Mouse (Mus musculus) thymus, adult 2 months (tissue): ENCODE results near the gene Arl2bp. TPM values are rescaled to one million over a fixed set of nuclear protein-coding genes. Genes with fewer than 3 reads are reported as not detected.

ENCODE experiments used
- DNase-seq: peaks from one replicate; pipeline ENCODE4 v3.0.0; 2021
- H3K27ac ChIP-seq: fragments of 200-500 bp; 2 replicates; pipeline ENCODE4 v1.5.1; 2012; ENCODE audit warnings: low read length, control low read depth; ENCODE audit not compliant: control insufficient read depth, insufficient read depth
- H3K27me3 ChIP-seq: fragments of 200-500 bp; 2 replicates; pipeline ENCODE4 v1.6.1; 2012; ENCODE audit warnings: mild to moderate bottlenecking, low read length, moderate library complexity, mixed read lengths; ENCODE audit not compliant: control insufficient read depth, insufficient read depth
- H3K36me3 ChIP-seq: fragments of 200-500 bp; 2 replicates; pipeline ENCODE4 v1.6.1; 2012; ENCODE audit warnings: mild to moderate bottlenecking, low read length, moderate library complexity; ENCODE audit not compliant: control insufficient read depth, insufficient read depth
- H3K4me1 ChIP-seq: fragments of 200-500 bp; replicated peaks from 2 replicates; pipeline ENCODE4 v1.6.1; 2012; ENCODE audit warnings: low read length; ENCODE audit not compliant: control insufficient read depth, insufficient read depth
- H3K4me3 ChIP-seq: fragments of 200-500 bp; 2 replicates; pipeline ENCODE4 v1.5.1; 2012; ENCODE audit warnings: mild to moderate bottlenecking, low read length, control low read depth, moderate library complexity; ENCODE audit not compliant: control insufficient read depth, insufficient read depth
- CTCF ChIP-seq: fragments of 200-500 bp; IDR thresholded peaks from 2 replicates; pipeline ENCODE4 v1.5.1; 2012; ENCODE audit warnings: mild to moderate bottlenecking, control low read depth, low read length, moderate library complexity, borderline replicate concordance; ENCODE audit not compliant: control insufficient read depth, poor library complexity, insufficient read depth; ENCODE audit errors: extremely low read depth
- POLR2A ChIP-seq: fragments of 200-500 bp; IDR thresholded peaks from 2 replicates; pipeline ENCODE4 v1.6.1; 2012; ENCODE audit warnings: mild to moderate bottlenecking, low read length, control low read depth, moderate library complexity; ENCODE audit not compliant: control insufficient read depth, poor library complexity, insufficient read depth; ENCODE audit errors: extremely low read depth
- WGBS: fragments of 180-500 bp; shearing (Covaris S2); methylation state at CpG from one replicate; pipeline ENCODE4 v1.1.7; 2018; 5-methylcytosine and 5-hydroxymethylcytosine counted together
- polyA plus RNA-seq: library from polyadenylated mRNA; depleted of rRNA; stranded (reverse); fragments of >200 nt; gene quantifications from 2 replicates; pipeline ENCODE4 v1.2.3, GENCODE M21; 2012; rRNA removed

The Arl2bp gene
- polyA plus RNA-seq, result 76.7 and 78.9 TPM in 2 replicates

DNA sequence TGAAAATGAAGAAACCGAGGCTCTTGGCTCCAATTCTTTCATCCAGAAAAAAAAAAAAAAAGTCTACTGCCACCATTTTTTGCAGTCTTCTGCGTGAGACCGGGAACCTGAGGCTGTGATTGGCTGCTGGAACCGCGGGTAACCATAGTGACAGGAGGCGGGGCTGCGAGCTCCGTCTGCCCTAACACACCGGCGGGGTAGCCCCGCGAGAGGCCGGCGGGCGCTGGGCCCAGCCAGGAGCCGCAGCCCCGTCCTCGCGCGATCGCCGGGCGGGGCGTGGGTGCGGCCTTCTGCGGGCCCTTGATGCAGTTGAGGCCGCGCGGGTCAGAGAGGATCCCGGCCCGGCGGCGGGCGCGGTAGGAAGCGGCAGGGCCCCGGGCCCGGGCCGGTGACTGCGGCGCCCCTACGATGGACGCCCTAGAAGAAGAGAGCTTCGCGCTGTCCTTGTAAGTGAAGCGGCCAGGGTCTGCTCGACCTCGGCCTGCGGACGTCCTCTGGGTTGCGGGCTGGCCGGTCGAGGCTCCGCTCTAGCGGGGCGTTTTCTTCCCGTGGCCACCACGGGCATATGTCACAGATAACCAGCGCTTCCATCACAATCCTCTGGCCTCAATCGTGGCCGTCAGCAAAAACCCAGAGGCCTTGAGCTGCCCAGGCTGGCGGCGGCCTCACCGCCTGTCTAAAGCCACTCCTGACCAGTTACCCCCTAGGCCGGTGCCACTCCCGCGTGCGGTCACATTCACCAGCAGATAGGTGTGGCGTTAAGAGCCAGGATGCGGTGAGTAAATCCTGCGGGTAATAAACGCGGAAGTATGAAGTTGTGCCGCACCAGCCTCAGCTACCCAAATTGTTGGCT, at the start of gene Arl2bp:
Gene Arl2bp, plus strand, starts transcription at position 145 of the 853 bp plus-strand sequence.
- 1% methylated on average over 74 of the region's 74 CpGs for WGBS
- TF ChIP-seq CTCF, result no peak
- TF ChIP-seq POLR2A, result peak; percentile 76; the same call in 1 of the 2 replicates
- peaks cover 11% of the 10 kb centered on the region for H3K36me3 ChIP-seq
- no peaks in the 10 kb centered on the region for H3K27me3 ChIP-seq
- DNase-seq, result peak; percentile 94
- H3K4me3 ChIP-seq, result peak within 1 kb of the TSS; percentile 92
- no peaks in the 10 kb centered on the region for H3K4me1 ChIP-seq
- H3K27ac ChIP-seq, result no peak within 1 kb of the TSS

DNA sequence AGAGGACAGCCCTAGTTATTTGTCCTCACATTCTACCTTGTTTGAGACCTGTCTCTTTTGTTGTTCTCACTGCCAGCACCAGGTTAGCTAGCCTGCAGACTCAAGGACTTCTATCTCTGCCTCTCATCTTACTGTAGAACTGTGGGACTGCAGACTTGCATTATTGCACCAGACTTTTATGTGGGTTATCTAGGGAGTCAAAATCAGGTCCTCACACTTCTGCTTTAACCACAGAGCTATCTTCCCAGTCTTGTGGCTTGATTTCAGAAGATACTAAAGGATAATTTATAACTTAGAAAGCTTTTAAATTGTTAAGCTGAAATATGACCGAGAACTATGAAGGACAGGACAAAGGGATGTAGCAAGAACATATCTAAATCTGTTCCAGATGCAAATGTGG, 41.5 kb upstream of the Arl2bp start:
- WGBS, result 46% methylated on average over 1 of the region's 1 CpGs
- no peak for DNase-seq
- Histone ChIP-seq H3K4me1 (no peaks in the 10 kb centered on the region), H3K4me3 (no peak overlapping the region), H3K36me3 (peaks cover 7% of the 10 kb centered on the region; the same call in 1 of the 2 replicates), H3K27me3 (no peaks in the 10 kb centered on the region), H3K27ac (no peak overlapping the region)
- TF ChIP-seq POLR2A (no peak), CTCF (no peak)

DNA sequence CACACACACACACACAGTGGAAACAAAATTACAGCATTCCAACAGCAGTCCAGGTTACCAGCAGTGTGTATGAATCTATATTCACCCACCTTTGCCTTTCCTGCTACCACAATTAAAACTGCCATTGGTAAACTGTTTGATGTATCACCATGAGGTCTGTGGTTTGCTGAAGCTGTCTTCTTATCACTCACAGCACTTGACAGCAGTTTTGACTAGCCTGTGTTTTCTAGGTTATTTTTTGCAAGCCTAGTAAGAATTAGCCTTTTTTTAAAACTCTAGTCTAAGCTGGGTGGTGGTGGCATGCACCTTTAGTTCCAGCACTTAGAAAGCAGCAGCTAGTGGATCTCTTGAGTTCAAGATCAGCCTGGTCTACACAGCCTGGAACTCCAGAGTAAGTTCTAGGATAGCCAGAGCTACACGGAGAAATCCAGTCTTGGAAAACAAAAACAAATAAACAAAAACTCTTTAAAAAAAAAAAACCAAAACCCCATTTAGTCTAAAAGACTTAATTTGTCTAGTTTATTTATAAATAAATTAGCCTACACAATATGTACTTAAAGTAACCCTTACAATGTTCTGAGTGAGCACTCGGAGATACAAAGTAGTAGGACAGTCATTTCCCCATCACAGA, 32.7 kb upstream of the Arl2bp start:
- Histone ChIP-seq H3K36me3 (peaks cover 35% of the 10 kb centered on the region), H3K4me1 (peaks cover 2% of the 10 kb centered on the region), H3K4me3 (no peak overlapping the region), H3K27me3 (no peaks in the 10 kb centered on the region), H3K27ac (peak overlapping the region; percentile 43; the same call in 1 of the 2 replicates)
- TF ChIP-seq POLR2A (no peak), CTCF (no peak)
- WGBS, result 36% methylated on average over 2 of the region's 2 CpGs
- DNase-seq, result no peak

DNA sequence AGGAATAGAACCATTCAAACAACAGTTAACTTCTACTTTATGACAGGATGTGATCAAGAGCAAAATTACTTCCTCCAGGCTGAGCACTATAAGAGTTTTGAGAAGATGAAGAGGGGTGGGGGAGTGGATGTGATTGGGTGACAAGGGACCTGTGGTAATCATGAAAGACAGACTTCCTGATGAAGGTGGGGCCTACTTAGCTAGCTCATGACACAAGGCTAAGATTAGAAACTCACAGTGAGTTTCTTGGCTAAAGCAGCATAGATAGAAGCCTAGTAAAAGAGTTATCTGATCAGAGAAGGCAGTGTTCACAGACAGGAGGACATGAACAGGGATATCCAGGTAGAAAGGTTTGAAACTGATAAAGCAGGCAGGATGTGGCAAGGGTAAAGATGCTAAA, 32.2 kb upstream of the Arl2bp start:
- no peak for TF ChIP-seq CTCF
- TF ChIP-seq POLR2A, result no peak
- no peak overlapping the region for H3K4me3 ChIP-seq
- peak overlapping the region; percentile 83 for H3K27ac ChIP-seq

DNA sequence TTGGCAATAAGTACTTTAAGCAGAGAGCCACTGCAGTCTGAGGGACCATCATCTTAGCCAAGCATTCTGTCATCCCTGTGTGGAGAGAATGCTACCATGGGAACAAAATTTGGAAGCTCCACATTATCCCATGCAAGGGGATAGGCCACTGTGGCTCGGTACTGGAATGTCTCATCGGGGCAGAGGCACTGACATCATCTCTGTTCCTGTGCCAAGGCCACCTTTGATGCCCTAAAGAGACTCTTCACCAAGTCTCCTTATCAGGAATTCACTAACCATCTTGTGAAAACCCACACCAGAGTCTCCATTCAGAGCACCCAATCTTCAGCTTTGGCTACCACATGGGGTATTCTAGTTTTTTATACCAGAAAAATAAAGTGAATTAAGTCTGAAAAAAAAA, 25.2 kb upstream of the Arl2bp start:
- 94% methylated on average over 2 of the region's 2 CpGs for WGBS
- no peak for DNase-seq
- no peaks in the 10 kb centered on the region for H3K27me3 ChIP-seq
- no peak overlapping the region for H3K27ac ChIP-seq
- no peaks in the 10 kb centered on the region for H3K4me1 ChIP-seq
- H3K4me3 ChIP-seq, result no peak overlapping the region
- H3K36me3 ChIP-seq, result peaks cover 67% of the 10 kb centered on the region
- TF ChIP-seq POLR2A, result no peak
- TF ChIP-seq CTCF, result no peak

More for the DNA sequence above, 32.2 kb upstream of the Arl2bp start:
- Histone ChIP-seq H3K36me3 (peaks cover 40% of the 10 kb centered on the region), H3K27me3 (no peaks in the 10 kb centered on the region), H3K4me1 (peaks cover 2% of the 10 kb centered on the region)
- peak; percentile 54 for DNase-seq

DNA sequence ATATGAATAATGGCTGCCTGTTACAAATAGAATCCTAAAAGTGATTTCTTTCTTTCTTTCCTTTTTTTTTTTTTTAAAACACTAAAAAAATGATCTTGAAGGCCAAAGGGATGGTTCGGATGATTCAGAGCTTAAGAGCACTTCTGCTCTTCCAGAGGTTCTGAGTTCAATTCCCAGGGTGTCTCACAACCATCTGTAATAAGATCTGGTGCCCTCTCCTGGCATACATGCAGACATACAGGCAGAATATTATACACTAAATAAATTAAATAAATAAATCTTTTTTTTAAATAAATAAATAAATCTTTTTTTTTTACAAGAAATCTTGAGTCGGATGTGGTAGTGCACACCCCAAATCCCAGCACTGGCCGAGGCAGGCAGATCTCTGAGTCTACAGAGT, 24.5 kb upstream of the Arl2bp start:
- no peak overlapping the region for H3K4me3 ChIP-seq
- no peaks in the 10 kb centered on the region for H3K27me3 ChIP-seq
- peaks cover 68% of the 10 kb centered on the region for H3K36me3 ChIP-seq

More for the DNA sequence above, 24.5 kb upstream of the Arl2bp start:
- Histone ChIP-seq H3K27ac (no peak overlapping the region), H3K4me1 (no peaks in the 10 kb centered on the region)
- DNase-seq, result no peak
- TF ChIP-seq CTCF (no peak), POLR2A (no peak)
- 97% methylated on average over 3 of the region's 3 CpGs for WGBS
